8 mouse cellular contexts compared by ENCODE assay signal in genomic region chr12:55447396-55447760, GRCm38 (mm10). TPM values are rescaled to one million over a fixed set of nuclear protein-coding genes. Genes with fewer than 3 reads are reported as not detected.
A peak's percentile ranks its signal among the peaks of the same experiment; 100 is the strongest.
DNase-seq lines count a peak whose midpoint lies in the region; ATAC-seq and TF ChIP-seq lines count a peak whose summit lies in the region.

No protein-coding gene starts in this region.

- no peak overlapping the region for H3K4me3 ChIP-seq in heart, embryonic 15.5 days
- peak overlapping the region; percentile 52 for H3K4me3 ChIP-seq in E14TG2a.4 (replicated peaks; ENCODE audit: low read length)
- H3K4me3 ChIP-seq in forebrain, embryonic 14.5 days (ENCODE audit: low read depth, low read length), result no peak overlapping the region
- no peak overlapping the region for H3K4me3 ChIP-seq in liver, embryonic 15.5 days (replicated peaks)

- intact Hi-C loops in heart, postnatal 25 days (cut with DNase I), result loop anchor here (1.0 to 2.0 kb wide), 2 partner anchors 15 to 45 kb away; partner anchors contain the start of gene Nfkbia

- H3K27ac ChIP-seq in heart, embryonic 15.5 days, result peak overlapping the region; percentile 98
- H3K27ac ChIP-seq in forebrain, embryonic 14.5 days (ENCODE audit: low read depth, low read length), result peak overlapping the region; percentile 76
- H3K27ac ChIP-seq in liver, embryonic 15.5 days (replicated peaks), result peak overlapping the region; percentile 68

- 62% methylated on average over 11 of the region's 11 CpGs for WGBS in heart, embryonic 15.5 days
- WGBS in forebrain, embryonic 14.5 days, result 85% methylated on average over 11 of the region's 11 CpGs
- WGBS in liver, embryonic 15.5 days (ENCODE audit: insufficient replicate concordance), result 53% methylated on average over 11 of the region's 11 CpGs

- 0 out of 2 replicates have a peak overlapping the region, but pooled peaks have one; percentile 39 for H3K9ac ChIP-seq in heart, embryonic 15.5 days
- peak overlapping the region; percentile 10; the same call in 1 of the 2 replicates for H3K9ac ChIP-seq in forebrain, embryonic 14.5 days (ENCODE audit: low read length)
- H3K9ac ChIP-seq in liver, embryonic 15.5 days, result no peak overlapping the region

- no peaks in the 10 kb centered on the region for H3K36me3 ChIP-seq in heart, embryonic 15.5 days
- H3K36me3 ChIP-seq in E14TG2a.4 (ENCODE audit: insufficient read depth, low read length), result no peaks in the 10 kb centered on the region
- no peaks in the 10 kb centered on the region for H3K36me3 ChIP-seq in forebrain, embryonic 14.5 days (ENCODE audit: control insufficient read depth, insufficient read depth, low read length)
- no peaks in the 10 kb centered on the region for H3K36me3 ChIP-seq in liver, embryonic 15.5 days (replicated peaks)

- H3K9me3 ChIP-seq in heart, embryonic 15.5 days (replicated peaks), result no peaks in the 10 kb centered on the region
- H3K9me3 ChIP-seq in E14TG2a.4 (ENCODE audit: low read length), result no peaks in the 10 kb centered on the region
- no peaks in the 10 kb centered on the region for H3K9me3 ChIP-seq in forebrain, embryonic 14.5 days (replicated peaks; ENCODE audit: control insufficient read depth, low read length)
- H3K9me3 ChIP-seq in liver, embryonic 15.5 days (replicated peaks), result no peaks in the 10 kb centered on the region

- ATAC-seq in heart, embryonic 15.5 days (replicated peaks; ENCODE audit: insufficient number of reproducible peaks, insufficient read depth, low FRiP score, low read depth), result no peak
- no peak for ATAC-seq in forebrain, embryonic 14.5 days
- ATAC-seq in liver, embryonic 15.5 days (ENCODE audit: insufficient read depth), result no peak

- no peak for DNase-seq in heart, postnatal 25 days (ENCODE audit: low spot score)
- DNase-seq in forebrain, embryonic 14.5 days (ENCODE audit: low spot score), result no peak
- no peak for DNase-seq in c-Kit-positive CD71-positive TER-119-positive erythroid progenitor cells, embryonic 14.5 days (ENCODE audit: low spot score)
- no peak for DNase-seq in ovary, postnatal 10 days (ENCODE audit: low spot score)
- no peak for DNase-seq in cerebellum, adult 11 months

- no peaks in the 10 kb centered on the region for H3K27me3 ChIP-seq in heart, embryonic 15.5 days
- peaks cover 2% of the 10 kb centered on the region; the same call in 1 of the 2 replicates for H3K27me3 ChIP-seq in E14TG2a.4 (ENCODE audit: insufficient read depth, low read length)
- H3K27me3 ChIP-seq in forebrain, embryonic 14.5 days (replicated peaks; ENCODE audit: control insufficient read depth, insufficient read depth, low read length), result no peaks in the 10 kb centered on the region
- 0 out of 2 replicates have a peak, but pooled peaks cover 10% of the 10 kb centered on the region for H3K27me3 ChIP-seq in liver, embryonic 15.5 days

- H3K4me2 ChIP-seq in heart, embryonic 15.5 days, result peak overlapping the region; percentile 45
- H3K4me2 ChIP-seq in forebrain, embryonic 14.5 days (ENCODE audit: low read length), result no peak overlapping the region
- H3K4me2 ChIP-seq in liver, embryonic 15.5 days, result no peak overlapping the region

- peaks cover 54% of the 10 kb centered on the region for H3K4me1 ChIP-seq in heart, embryonic 15.5 days (replicated peaks)
- peaks cover 64% of the 10 kb centered on the region for H3K4me1 ChIP-seq in E14TG2a.4 (replicated peaks; ENCODE audit: low read depth, low read length)
- peaks cover 16% of the 10 kb centered on the region for H3K4me1 ChIP-seq in forebrain, embryonic 14.5 days (ENCODE audit: control insufficient read depth, insufficient read depth, low read length)
- H3K4me1 ChIP-seq in liver, embryonic 15.5 days (replicated peaks), result peaks cover 24% of the 10 kb centered on the region

- TF ChIP-seq CTCF in E14TG2a.4 (conservative IDR thresholded peaks at IDR 0.05; ENCODE audit: low read length), result no peak

RNA-seq across cellular contexts. Expression of gene Nfkbia, which starts 45.1 kb away (rescaled TPM):
- polyA plus RNA-seq in heart, embryonic 15.5 days (2015; fragmentation: Nextera tagmentation; extraction: Ambion mirVana), result 61.4 and 82.5 TPM in 2 replicates
- total RNA-seq in heart, postnatal 25 days (2021), result 10 to 100 TPM; 40.8 to 42.7 TPM
- 40.0 and 49.7 TPM in 2 replicates for polyA plus RNA-seq in forebrain, embryonic 14.5 days (2014; fragmentation: Nextera tagmentation; extraction: Ambion mirVana)
- 22.9 and 24.4 TPM in 2 replicates for polyA plus RNA-seq in liver, embryonic 15.5 days (2015; fragmentation: Nextera tagmentation; extraction: Ambion mirVana)
